Mouse (Mus musculus) 416B (cell line): ENCODE measurements at regions not wholly inside any gene's neighbourhood (a gene's known extent, or its start where the extent isn't known, plus 50 kb on each side); places are given as distances from the start of the nearest gene placed in this dataset.

Experiments used
- DNase-seq: peaks from one replicate; pipeline ENCODE4 v3.0.0; 2011; ENCODE audit warnings: low read depth

DNA sequence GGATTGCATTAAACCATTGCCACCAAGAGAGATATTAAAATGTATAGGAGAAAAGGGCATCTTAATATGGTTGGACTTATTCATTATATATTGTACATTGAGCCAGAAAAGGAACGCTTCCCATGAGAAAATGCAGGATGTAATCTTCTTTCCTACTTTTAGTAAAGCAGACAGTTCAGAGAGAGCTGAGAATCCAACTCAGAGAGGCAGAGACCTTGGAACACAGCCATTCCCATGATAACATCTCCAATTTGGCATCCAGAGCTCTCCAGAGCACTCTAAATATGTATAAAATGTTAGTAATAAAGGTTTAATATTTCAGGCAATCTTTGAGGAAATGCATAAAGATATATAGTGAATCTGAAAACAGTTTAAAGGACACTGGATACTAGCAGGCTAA lies 199.3 kb upstream of the Asb5 start:
- DNase-seq: no peak

DNA sequence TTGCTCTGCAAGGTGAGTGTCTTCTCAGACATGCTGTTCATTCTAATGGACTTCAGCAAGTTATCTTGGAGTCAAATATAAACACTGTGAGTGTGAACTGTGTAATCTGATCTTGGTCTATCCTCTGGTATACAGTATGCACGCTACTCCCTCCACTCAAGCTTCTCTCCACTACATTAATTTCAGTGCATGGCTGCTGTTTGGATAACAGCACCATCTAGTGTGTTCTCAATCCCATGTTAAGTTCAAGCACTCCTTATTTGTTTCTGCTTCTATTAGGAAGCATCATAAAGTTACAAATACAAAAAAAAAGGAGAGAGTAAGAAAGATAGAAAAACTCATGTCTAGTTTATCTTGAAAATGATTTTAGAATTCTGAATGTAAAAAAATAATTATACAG lies 197.5 kb upstream of the Asb5 start:
- peak; percentile 71 for DNase-seq

DNA sequence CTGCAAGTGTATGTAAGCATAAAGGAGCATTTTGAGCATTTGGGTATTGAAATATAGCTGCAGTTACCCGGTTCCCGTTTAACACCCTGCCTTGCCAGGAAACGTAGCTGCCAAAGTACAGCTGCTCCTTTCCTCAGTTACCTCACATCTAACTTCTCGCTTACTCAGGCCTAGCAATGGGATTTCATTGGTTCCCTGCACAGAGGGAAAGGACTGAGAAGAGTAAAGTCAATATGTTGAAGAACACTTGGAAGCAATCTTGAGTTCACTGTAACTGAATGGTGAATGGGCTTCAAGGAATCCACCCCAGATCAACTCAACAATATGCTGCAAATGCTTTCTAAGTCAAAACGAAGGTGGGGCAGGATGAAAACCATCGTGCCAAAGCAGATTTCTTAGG lies 178.3 kb upstream of the Asb5 start:
- no peak for DNase-seq

DNA sequence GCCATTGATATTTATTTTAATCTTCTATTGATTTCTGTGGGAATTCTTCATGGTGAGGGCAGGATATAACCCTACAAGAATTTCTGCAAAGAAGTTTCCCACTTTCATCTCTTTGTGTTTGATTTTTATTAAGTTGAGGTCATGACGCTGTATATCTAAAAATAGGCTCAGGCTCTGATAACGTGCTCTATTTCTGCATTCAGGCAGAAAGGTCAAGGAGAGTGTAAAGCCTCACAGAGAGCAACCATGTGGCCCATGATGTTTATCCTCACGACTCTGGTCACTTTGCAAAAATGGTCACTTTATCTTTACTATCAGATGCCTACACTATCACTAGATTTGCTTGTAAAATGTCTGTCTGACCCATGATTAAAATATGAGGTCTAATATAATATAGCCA lies 167.7 kb upstream of the Asb5 start:
- peak; percentile 9 for DNase-seq

DNA sequence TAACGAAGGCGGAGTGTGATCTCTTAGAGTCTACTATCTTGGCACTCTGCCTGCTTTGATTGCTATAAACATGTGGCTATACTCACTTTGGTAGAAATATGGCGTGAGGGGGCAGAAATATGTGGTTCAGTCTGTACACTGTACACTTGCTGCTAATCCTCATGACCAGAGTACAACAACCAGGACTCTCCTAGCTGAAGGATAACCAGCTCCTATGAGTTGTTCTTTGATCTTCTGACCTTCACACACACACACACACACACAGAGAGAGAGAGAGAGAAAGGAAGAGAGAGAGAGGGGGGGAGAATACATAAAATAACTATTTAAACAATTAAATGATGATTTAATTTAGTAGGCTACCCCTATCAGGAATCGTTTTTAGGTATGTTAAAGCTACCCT lies 158.9 kb upstream of the Asb5 start:
- DNase-seq: no peak

DNA sequence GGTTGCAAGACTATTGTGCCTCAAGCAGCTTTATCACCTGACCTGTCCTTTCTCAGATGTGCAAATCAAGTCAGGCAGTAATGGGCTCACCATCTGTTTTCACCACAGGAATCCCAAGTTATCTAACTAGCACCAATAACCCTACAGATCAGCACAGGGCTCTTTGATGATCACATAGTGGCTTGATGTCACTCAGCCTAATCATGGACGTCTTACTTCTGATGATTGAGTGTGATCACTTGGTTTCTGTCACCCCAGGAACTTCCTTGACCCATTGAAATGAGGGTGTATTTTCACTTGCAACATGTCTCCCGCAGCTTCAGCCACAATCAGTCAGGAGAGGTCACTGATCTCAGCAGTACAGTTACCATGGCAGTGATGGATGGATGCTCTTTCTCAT lies 158.3 kb upstream of the Asb5 start:
- no peak for DNase-seq

DNA sequence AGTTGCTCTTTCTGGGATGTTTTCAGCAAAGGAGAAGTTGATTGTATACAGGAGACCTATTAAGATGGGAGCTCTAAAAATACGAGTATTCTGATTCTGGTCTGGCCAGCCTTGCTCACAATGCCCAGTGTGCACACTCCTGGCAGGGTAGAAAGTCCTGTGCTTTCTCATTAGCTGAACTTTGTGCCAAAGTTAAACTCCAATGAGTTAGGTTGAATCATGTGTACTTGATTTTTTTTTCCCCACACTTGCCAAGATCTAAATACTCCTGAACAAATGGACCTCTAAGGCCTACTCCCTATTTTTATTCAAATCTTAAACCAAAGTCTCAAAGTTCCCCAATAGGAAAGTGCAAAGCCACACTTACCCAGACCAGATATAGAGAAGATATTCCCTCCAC lies 156.5 kb upstream of the Asb5 start:
- DNase-seq: no peak

DNA sequence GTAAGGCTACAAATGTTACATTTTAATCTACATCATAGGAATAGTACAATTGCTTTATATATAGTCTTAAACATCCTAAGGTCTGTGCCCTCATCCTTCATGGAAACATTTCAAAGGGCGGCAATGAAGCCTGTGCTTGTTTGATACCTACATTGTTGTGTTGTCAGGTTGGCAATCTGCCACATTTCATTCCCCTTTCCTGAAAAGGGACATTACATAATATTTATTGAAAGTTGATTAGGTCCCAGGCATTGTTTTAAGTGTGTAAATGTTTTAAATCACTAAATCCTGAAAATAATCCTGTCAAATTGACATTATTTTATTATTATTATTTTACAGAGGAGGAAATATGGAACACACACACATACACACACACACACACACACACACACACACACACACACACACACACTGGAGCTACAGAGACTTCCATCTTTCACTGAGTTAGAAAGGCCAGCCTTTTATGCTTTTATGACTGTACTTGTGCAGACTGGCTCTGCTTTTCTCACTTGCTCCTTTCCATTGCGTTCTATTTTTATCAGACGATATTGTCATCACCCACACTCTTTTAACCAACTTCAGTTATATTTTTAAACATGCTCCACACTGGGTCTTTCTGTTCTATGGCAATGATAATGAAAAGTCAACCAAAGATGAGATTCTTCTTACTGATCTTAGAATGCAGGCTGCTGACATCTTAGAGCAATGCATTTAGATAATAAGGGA lies 153.8 kb upstream of the Asb5 start:
- no peak for DNase-seq

DNA sequence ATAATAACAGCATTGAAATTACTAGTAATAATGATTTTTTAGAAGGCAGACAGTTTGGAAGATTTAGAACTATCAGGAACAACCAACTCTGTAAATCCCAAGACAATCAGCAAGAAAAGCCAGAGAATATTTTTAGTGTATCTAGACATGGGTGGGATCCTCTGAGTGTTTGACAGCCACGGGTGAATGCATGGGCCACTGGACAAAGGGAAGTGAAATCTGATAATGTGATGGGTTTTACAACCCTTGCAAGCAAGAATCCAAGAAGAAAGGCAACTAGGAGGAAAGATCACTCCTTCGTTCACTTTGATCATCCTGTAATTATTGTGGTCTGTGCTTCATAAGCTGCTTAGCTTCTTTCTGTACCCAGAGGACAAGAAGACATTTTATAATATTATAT lies 149.2 kb upstream of the Asb5 start:
- no peak for DNase-seq

DNA sequence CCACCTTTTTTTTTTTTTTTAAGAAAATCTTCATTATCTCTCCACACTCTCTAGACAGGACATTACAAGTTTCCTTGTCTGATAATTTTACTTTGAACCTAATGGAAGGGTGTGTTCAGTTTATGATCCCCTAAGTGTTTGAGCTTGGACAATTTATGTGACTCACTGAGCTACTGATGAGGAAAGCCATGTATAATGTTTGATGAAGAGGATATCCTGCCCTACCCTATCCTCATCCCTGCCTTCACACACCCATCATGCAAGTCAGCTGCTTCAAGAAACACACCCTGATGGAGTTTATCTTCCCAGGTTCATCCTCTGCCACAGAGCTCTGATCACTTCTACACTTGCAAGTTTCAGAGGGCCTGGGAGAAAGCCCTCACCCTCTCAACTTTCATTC lies 136.5 kb upstream of the Asb5 start:
- DNase-seq: peak; percentile 9

DNA sequence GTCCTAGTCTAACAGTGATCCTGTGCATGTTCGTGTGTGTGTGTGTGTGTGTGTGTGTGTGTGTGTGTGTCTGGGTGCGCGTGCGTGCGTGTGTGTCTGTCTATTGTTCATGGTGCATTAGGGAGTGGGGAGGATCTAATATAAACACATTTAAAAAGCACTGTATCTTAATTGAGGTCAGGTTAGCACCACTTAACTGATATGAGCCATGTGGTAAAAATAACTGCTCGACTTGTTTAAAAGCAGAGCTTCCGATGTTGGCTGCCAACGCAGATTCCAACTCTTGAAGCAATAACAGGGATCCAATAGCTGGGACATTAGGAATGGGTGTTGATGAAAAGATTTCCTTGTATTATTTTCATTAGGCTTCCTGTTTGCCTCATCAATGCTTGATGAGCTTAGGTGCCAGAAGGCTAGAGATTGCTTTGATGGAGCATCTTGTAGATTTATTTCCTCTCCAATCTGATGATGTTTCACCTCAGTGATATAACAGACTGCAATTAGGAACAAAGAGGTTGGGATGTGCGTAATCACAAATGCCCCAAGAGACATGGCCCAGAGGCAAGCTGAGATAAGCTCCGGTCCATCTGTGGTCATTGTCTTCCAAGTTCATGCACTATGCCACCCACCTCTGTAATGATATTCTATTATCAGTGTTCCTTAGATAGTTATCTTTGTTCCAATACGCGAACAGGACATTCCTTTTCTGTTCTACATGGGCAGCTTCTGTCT lies 135.7 kb upstream of the Asb5 start:
- no peak for DNase-seq

DNA sequence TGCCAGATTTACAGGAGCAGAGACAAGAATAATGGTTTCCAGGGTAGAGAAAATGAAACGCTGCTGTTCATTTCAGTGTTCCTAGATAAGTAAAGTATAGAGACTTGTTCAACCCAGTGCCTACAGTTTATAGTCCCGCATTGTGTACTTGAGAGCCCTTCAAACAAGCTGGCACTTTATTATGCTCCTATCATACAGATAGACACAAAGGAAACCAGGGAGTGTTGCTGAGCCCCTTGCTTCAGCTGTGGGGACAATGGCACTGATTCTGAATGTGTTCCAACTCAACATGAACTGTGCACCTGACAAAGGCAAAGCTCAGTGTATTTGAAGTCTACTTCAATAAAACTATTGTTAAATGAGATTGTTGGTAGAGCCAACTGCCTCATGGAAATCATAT lies 123.7 kb upstream of the Asb5 start:
- no peak for DNase-seq

DNA sequence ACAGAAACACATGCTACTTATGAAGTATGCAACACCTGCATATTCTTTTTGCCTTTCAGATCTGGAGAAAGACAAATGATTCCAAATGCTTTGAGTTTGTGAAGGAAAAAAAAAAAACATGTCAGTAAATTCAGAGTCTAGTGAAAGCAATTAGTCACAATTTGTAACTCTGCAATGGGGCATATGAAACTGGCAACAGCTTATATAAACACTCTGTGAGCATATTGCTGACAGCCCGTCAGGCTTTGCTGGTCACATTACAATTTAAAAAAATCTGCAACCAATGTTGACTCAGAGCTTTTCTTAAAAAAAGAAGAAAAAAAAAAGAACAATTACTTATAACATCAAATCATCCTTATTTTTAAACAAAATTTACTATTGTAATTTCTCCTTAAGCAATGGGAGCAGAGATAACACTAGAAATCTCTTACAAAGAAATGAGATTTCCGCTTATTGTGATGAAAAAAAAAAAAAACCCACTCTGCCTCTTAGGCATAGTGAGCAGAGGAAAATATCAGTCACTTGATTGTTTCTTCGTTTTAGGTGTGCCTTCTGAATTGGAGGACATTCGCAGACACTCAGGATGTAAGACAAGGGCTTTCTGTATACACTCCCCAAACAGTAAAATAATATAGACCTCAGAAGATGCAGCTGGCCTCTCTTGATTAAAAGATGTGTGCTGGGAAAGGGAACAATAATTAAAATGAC lies 115.1 kb upstream of the Asb5 start:
- DNase-seq: no peak

DNA sequence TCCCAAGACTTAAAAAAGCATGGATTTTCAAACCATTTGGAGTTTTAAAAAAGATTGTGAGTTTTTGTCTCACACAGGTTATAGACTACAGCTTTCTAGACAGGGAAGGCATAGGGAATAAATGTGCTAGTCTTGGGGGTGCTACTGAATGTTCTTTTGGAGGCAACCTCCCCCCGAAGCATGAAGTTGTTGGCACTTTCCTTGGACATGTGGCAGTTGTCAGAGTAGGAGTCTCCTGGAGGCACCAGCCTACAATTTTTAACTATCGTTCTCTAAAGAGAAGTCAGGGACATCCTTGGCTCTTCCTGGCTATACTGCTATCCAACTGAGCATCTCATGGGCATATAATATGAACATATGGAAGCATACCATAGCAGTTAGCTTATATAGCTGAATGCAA lies 112.7 kb upstream of the Asb5 start:
- no peak for DNase-seq

DNA sequence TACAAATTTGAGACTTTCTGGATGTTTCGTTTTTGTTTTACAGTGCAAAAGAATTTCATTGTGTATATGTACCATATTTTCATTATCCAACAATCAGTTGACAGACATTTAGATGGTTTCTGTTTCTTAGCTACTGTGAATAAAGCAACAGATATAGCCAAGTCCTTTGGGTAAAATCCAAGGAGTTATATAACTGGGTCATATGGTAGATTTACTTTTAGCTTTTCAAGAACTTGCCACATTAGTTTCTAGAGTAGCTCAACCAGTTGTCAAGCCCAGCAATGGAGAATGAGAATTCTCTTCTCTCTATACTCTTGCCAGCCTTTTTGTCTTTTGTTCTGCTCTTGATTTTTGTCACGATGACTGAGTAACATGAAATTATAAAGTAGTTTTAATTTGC lies 111.3 kb upstream of the Asb5 start:
- no peak for DNase-seq

DNA sequence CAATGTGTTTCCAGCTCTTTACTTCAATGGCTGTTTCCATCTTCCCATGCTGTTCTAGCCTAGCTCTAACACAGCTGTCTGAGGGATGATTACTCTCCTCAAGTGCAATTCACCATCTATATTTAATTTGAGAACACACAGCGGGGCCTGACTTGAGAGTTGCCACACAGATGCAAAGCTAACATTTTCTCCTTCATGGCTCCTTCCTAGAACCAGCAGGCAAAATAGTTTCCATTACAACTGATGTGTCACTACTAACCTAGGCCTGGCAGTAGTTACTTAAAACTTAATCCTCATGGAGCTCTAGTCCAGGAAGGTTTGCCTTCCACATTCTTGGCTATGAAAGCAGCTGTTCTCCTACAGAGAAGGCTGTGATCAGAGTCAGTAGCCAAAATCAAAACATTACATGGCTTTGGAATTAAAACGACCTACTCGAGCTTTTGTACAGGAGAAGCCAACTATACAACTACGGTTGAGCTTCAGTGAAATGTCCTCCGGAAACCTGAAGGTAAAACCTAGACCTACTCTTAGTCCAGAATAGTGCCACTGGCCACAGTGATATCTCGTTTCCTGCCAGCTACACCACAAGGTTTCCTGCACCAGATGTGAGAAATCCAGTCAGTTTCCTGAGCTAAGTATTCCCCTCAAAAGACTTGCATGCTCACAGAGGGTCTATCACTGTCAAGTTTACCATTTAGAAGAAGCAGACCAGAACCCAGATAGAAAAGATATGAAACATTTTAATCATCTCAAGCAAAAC lies 108.9 kb upstream of the Asb5 start:
- DNase-seq: peak; percentile 99

DNA sequence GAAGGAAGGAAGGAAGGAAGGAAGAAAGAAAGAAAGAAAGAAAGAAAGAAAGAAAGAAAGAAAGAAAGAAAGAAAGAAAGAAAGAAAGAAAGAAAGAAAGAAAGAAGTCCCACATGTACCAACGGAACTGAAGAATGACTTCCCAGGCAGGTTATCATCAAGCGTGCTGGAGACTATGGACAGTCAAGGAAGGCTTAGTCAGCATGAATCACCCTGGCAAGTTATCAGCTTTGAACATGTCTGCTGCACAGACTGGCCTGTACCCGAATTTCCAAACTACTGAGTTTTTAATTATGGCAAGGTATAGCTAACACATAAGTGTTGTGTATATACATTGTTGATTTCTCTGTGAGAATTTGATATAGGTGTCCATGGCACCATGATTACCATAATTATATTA lies 104.3 kb upstream of the Asb5 start:
- DNase-seq: peak; percentile 88

DNA sequence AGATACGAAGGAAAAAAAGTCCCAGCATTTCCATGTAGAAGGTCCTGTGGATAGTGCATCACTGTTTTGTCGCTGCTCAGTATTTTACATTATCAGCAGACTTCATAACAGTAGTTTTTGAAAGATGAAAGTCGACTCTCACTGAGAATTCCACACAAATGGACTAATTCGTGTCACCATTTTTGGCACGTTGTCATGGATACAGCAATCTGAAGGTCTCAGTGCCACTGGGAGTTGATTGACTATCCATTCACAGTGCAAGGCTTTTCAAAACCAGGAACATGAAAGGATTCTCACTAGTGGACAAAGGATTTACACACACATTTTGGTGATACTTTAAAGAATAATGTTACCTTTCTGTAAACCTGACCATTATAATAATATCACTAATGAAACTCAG lies 93.7 kb upstream of the Asb5 start:
- no peak for DNase-seq

DNA sequence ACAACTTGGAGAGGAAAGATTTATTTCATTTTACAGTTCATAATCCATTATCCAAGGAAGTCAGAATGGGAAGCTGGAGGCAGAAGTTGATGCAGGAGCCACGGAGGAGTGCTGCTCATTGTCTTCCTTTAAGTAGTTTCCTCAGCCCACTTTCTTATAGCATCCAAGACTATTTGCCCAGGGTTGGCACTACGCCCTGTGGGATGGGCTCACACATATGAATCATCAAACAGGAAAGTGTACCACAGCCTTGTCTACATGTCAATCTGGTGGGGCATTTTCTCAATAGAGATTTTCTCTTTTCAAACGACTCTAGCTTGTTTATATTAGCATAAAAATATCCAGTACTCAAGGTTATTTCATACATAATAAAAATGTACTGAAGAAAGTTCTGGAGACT lies 88.2 kb upstream of the Asb5 start:
- DNase-seq: peak; percentile 93

DNA sequence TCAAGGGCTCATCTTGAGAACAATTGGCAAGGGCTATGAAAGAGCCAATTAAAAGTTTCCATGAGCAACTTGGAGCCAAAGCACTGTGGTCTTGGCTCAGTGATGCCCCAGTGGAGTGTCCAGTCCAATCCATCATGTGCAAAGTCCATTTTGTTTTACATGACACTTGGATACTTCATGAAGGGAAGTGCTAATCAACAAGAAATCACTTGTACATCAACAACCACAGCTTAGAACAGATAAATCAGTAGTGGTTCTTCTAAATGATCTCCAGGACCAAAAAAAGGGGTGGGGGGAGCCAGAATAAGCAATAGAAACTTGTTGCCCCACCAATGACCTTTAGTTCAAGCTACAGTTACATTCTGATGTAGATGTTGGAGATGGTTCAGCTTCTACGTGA lies 87.0 kb upstream of the Asb5 start:
- DNase-seq: no peak

DNA sequence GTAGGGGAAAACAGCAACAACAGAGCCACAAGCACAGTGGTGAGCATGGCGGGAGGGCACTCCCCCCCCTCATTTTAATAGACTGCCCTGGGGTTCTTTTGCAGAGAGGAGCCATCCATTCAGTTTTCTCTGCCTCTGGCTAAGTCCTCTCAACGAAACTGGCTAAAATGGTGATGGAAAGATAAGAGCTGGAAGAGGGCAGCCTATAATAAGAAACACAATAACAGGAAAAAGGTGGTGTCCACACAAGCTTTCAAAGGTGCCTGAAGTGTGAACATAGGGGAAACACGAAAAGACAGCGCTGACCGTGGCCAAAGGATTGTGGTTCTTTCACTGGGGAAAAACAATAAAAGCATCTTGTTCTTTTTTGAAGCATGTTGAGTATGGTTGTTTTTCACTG lies 83.0 kb upstream of the Asb5 start:
- DNase-seq: peak; percentile 68

DNA sequence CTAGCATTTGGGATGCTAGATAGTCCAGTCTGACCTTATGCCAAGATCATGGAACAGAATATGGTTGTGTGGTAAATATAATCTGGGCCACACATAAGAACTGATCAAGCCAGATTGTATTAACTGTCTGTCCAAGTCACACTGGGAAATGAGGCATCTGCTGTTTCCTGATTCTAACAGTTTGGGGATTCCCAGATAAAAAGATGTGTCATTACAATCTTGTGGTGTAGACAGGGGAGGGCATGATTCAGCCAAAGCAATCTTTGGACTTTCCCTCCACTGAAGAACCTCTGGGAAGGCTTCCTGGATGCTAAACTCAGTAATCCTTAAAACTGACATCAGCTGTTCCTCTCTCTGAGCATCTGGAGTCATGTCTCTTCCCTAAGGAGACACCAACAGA lies 79.6 kb upstream of the Asb5 start:
- peak; percentile 76 for DNase-seq
